Mouse (Mus musculus) megakaryocyte-erythroid progenitor cell, adult 5-6 weeks (primary cell): Measurements from ENCODE around the gene Rad18. TPM values are rescaled to one million over a fixed set of nuclear protein-coding genes. Genes with fewer than 3 reads are reported as not detected.
"Not testable (repeated sequence)": the region's sequence is repeated elsewhere in the genome, so short reads cannot be mapped to it uniquely, and the experiment has no call there.

ENCODE experiments used
- ATAC-seq: replicated peaks from 2 replicates; pipeline ENCODE4 v1.8.0; 2016; ENCODE audit warnings: mild to moderate bottlenecking, inconsistent platforms; ENCODE audit not compliant: severe bottlenecking, poor library complexity, low FRiP score, low TSS enrichment
- total RNA-seq, 2 experiments: library from RNA; stranded (forward) in 1 of 2; stranded (reverse) in 1 of 2; fragments of 200-1000, 215-1000 nt in 1 of 2; fragments of >200 nt in 1 of 2; fragmentation: Nextera tagmentation in 1 of 2; gene quantifications; 2 replicates each; pipeline ENCODE4 v1.2.3; 2014 to 2017

The Rad18 gene
- total RNA-seq (2014; fragmentation: Nextera tagmentation), result 36.0 and 52.4 TPM in 2 replicates
- total RNA-seq (2017), result 40.1 and 49.6 TPM in 2 replicates

DNA sequence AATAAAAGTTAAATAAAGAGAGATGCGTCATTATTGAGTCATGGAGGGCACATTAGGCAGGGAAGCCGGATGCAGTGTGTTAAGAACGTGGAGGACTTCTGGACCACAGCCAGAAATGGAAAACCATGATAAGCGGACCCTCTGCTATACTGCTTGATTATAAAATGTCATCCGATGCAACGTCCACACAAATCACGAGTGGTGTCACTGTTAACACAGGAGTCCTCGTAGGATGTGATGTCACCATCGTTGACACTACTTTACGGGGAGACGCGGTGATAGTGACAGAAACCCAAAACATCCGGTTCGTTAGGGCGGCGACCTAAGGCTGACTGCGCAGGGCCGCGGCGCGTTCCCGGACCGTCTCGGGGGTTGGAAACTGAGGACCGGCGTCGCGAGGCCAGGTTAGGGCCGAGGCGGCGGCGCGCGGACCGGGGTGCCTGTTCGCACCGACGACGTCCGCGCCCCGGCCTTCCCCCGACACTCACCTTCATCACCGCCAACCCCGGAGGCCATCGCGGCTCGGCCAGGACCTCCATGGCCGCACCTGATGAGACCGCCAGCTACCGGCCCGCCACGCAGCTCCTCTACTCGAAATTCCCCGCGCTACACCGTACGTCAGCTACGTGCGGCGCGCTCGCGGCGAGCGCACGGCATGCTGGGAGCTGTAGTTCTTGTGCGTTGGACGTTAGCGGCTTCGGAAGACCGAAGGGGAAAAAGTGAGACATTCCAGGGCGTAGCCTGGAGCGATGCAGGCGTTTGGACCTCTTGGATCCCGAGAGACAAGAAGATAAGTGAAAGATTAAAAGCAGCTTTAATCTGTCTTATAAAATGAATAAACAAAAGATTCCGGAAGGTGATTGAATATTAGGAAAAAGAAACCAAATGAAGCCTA is at the start of gene Rad18:
Gene Rad18, minus strand, starts transcription at position 631 of the 895 bp plus-strand sequence.
- ATAC-seq, result peak; percentile 90

DNA sequence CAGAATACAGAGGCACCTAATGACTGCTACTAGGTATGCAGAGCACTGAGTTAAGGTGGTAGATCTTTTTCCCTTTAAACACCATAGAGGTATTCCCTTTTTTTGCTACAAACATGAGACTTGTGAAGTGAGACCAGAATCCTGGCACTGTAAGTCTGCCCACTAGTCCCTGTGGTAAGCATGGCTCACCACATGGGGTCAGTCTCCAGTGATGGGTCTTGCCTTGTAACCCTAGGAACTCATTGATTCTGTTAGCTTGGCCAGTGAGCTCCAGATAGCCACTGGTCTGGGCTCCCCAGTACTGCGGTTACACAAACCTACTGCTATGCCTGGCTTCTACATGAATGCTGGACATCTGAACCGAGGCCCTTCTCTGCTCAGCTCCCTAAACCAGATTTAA is 45.8 kb upstream of the Rad18 start:
- ATAC-seq, result 0 out of 2 replicates have a peak, but pooled peaks have one; percentile 18

DNA sequence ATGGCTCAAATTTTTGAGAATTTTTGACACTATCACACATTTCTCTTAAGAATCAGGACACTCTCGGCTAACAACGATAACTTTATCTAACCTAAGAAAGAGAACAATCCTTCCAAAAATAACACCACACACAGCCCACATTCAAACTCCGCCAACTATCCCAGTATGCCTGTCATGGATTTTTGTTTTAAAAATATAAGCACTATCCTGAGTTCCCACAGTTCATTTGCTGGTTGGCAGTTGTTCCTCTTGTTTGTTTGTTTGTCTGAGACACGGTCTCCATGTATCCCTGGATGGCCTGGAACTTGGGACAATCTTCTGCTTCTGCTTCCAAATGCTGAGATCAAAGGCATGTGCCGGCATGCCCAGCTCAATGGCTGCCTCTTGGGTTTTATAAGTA is 45.3 kb upstream of the Rad18 start:
- ATAC-seq, result no peak

DNA sequence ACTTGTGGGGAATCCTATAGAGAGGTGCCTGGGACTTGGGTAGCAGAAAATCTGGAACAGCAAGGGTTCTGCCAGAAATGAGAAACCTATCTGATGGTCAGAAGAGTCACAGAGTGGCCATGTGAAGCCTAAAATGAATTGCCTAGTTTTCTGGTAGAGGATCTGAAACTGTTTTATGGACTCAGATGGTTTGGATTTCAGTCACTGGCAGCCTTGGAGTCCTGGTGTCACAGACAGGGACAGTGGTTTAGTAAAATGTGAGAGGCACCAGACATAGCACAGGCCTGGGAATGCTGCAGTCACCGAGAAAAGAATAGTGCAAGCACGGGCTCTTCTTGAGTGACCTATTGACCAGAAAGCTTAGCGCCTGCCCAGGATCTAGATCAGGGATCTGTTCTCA is 43.1 kb upstream of the Rad18 start:
- ATAC-seq, result no peak

- no peak for ATAC-seq
These were observed 42.4 kb upstream of the Rad18 start for GRCm38 (mm10) chr6:112738924-112739323.

DNA sequence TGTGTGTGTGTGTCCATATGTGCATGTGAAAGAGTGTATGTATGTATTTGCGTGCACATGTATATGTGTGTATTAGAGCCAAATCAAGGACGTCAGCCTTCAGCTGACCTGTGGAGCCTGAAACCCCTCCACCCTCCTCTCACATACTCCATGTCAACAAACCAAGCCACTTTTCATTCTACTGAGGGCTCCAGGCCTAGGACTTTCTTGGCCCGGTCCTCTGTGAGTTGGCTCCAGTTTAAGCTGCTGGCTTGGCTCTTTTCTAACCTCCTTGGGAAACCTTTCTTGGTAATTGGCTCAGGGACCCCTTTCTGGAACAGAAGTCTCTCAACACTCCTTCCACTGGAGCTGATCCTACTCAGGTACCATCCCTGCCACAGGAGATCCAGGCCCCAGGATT is 40.0 kb upstream of the Rad18 start:
- ATAC-seq, result no peak

- no peak for ATAC-seq
These were observed 38.6 kb upstream of the Rad18 start for GRCm38 (mm10) chr6:112735054-112735453.

DNA sequence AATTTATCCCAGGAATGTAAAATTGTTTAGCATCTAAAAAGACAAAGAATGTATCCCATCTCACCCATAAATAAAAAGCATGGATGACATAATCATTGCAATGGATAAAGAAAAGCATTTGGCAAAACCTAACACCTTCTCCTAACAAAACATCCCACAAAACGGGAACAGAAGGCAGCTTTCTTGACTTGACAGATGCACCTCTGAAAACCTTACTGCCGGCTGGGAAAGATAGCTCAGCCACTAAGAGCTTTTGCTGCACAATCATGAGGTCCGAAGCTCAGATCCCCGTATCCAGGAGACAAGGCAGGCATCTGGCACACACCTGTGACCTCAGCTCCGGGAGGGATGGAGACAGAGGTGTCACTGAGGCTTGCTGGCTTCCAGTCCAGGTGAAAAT is 37.5 kb upstream of the Rad18 start:
- no peak for ATAC-seq

- ATAC-seq, result no peak
These were observed 35.9 kb upstream of the Rad18 start for GRCm38 (mm10) chr6:112732434-112732833.

DNA sequence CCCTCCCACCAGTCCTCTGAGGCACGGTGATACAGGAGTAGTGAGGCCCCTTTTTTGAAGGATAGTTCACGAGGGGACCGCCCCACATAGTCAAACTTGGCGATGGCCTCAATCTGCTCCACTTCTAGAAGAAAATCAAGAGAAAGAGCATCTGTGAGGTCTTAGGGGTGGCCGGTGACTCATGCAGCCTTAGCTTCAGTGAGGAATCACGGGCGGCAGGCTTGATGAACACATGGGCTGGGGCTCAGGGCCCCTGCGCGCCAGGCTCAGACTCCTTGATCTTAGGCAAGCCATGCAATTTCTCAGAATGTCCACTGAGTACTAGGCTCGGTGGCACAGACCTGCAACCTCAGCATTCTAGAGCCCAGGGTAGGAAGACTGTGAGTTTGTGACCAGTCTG is 34.9 kb upstream of the Rad18 start:
- ATAC-seq, result no peak

- ATAC-seq, result peak; percentile 84
These were observed 32.4 kb upstream of the Rad18 start for GRCm38 (mm10) chr6:112728760-112729422.

DNA sequence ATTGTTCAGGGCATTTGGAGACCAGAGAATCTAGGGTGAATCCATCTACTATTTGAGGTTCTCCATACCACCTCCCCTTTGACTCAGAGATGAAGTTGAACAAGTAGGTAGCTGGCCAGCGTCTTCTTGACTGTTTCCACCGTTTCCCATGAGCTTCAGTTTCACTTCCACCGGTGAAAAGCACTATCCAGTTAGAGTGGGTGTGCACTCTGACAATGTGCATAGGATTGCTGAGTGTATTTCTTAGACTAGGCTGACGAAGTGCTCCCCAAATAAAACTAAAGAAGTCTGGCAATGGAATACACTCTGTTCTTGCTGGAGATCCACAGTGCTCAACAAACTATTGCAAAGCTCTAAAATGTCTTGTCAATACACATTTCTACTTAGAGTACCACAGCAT is 29.0 kb upstream of the Rad18 start:
- ATAC-seq, result no peak

- ATAC-seq, result no peak
These were observed 24.1 kb upstream of the Rad18 start for GRCm38 (mm10) chr6:112720409-112721080.

DNA sequence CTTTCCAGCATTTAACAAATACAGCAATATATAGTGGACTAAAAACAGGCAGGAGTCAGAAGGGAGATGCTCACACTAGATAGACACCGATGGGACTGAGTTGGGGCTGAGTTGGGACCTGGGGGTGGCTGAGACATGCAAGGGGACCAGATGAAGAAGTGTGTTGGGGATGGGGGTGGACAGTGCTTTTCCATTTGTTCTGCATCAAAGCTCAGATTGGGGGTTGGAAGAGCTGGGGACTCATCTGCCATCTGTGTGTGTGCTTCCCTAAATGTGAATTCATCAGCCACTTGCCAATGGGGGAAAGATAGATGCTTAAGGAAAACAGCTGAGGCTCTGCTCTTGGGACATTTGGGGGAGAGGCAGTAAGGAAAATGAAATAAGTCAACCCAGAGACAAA is 23.5 kb upstream of the Rad18 start:
- no peak for ATAC-seq

GRCm38 (mm10) chr6:112717168-112717567 is 20.7 kb upstream of the Rad18 start:
- ATAC-seq, result peak; percentile 80

- ATAC-seq, result no peak
These were observed 17.5 kb upstream of the Rad18 start for GRCm38 (mm10) chr6:112713951-112714350.

- ATAC-seq, result not testable (repeated sequence)
These were observed 5.8 kb upstream of the Rad18 start for GRCm38 (mm10) chr6:112702296-112702695.

DNA sequence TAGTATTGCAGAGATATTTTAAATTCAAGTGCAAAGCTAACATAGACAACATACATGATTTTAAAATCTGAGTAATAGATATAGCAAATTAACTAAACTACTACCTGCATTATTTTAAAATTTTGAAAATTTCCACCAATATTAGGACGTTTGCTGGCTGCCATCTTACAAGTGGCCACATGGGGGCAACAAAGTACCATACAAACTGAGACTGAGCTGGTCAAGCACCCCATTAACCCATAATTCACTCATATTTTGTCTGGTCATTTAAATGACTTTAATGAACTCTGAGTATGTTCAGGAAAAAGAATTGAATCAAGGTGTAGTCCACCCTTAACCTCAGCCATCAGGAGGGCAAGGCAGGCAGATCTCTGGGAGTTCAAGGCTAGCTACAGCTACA is 3.9 kb upstream of the Rad18 start:
- no peak; the same call in 1 of the 2 replicates for ATAC-seq

- ATAC-seq, result no peak
These were observed 2.6 kb upstream of the Rad18 start for GRCm38 (mm10) chr6:112699115-112699514.

GRCm38 (mm10) chr6:112694492-112694891 is 2.0 kb downstream of the Rad18 start:
- ATAC-seq, result no peak
